Mouse (Mus musculus) central nervous system, embryonic 11.5 days (tissue): Measurements from ENCODE around the gene Gm20826. TPM values are rescaled to one million over a fixed set of nuclear protein-coding genes. Genes with fewer than 3 reads are reported as not detected.

Experiments
- polyA plus RNA-seq: library from polyadenylated mRNA; depleted of rRNA; stranded (reverse); fragments of >200 nt; gene quantifications from 2 replicates; pipeline ENCODE4 v1.2.3, GENCODE M21; 2012; rRNA removed

The Gm20826 gene
- not detected in 2 replicates for polyA plus RNA-seq

GRCm38 (mm10) chrY:7638389-7638788, at the start of gene Gm20826:
Gene Gm20826 (minus strand): TSS chrY:7638489.

Other genes with a start within 250 kb of the Gm20826 start
- gene Gm21788, start 233.5 kb downstream of the Gm20826 start, polyA plus RNA-seq: not detected in 2 replicates
- not detected in 2 replicates for gene Gm28576, start 84.5 kb upstream of the Gm20826 start, polyA plus RNA-seq